ENCODE assay signal across 21 mouse cellular contexts in genomic region chr12:117312079-117312478, GRCm38 (mm10).
DNase-seq lines count a peak whose midpoint lies in the region; ATAC-seq and TF ChIP-seq lines count a peak whose summit lies in the region.
"Had no signal": no experiment of that assay in that cellular context is flagged by ENCODE, and none has a peak within 500 bp of the region (broad histone marks: within the 10 kb centered on the region; RNA-seq: fewer than 3 reads in every experiment).

No protein-coding gene starts in this region.

- DNase-seq in layer of hippocampus, adult 9-11 months = peak; percentile 29
- DNase-seq in layer of hippocampus, postnatal 36 days = no peak
- DNase-seq in midbrain, embryonic 10.5 days (ENCODE audit: low spot score) = no peak
- DNase-seq in midbrain, embryonic 14.5 days = no peak
- DNase-seq in brain, adult 2 months (ENCODE audit: low read depth, low spot score) = peak; percentile 68
- peak; percentile 16 for DNase-seq in brain, embryonic 14.5 days (ENCODE audit: low read depth)
- DNase-seq in liver, embryonic 11.5 days (ENCODE audit: low spot score) = no peak
- DNase-seq: adrenal gland, adult 2 months; adrenal gland, postnatal 10 days; adrenal gland, postnatal 36 days; cerebellum, adult 11-12 months; cerebellum, adult 2 months; cerebellum, adult 9-10 months; cerebellum, postnatal 10 days; cerebellum, postnatal 25 days; forebrain, postnatal 0 days had no signal

- peaks cover 9% of the 10 kb centered on the region for H3K4me1 ChIP-seq in midbrain, embryonic 10.5 days
- peaks cover 5% of the 10 kb centered on the region; the same call in 1 of the 2 replicates for H3K4me1 ChIP-seq in midbrain, embryonic 14.5 days (ENCODE audit: control insufficient read depth, insufficient read depth, low read length)
- H3K4me1 ChIP-seq in liver, embryonic 11.5 days (replicated peaks; ENCODE audit: control insufficient read depth, insufficient read depth, low read length) = no peaks in the 10 kb centered on the region
- H3K4me1 ChIP-seq: embryonic facial prominence, embryonic 12.5 days; forebrain, embryonic 15.5 days had no signal

- H3K36me3 ChIP-seq in midbrain, embryonic 10.5 days = no peaks in the 10 kb centered on the region
- no peaks in the 10 kb centered on the region for H3K36me3 ChIP-seq in midbrain, embryonic 14.5 days (ENCODE audit: control insufficient read depth, insufficient read depth, low read length)
- H3K36me3 ChIP-seq in liver, embryonic 11.5 days (ENCODE audit: control insufficient read depth, insufficient read depth, low read length) = no peaks in the 10 kb centered on the region
- H3K36me3 ChIP-seq: embryonic facial prominence, embryonic 10.5 days; embryonic facial prominence, embryonic 12.5 days; forebrain, embryonic 15.5 days had no signal

- no peak overlapping the region for H3K4me2 ChIP-seq in midbrain, embryonic 14.5 days (ENCODE audit: low read length)
- no peak overlapping the region for H3K4me2 ChIP-seq in liver, embryonic 11.5 days
- H3K4me2 ChIP-seq: embryonic facial prominence, embryonic 12.5 days; forebrain, embryonic 13.5 days; forebrain, embryonic 15.5 days had no signal

- no peak for ATAC-seq in midbrain, embryonic 14.5 days (ENCODE audit: low FRiP score, low TSS enrichment)
- no peak for ATAC-seq in liver, embryonic 11.5 days (replicated peaks; ENCODE audit: low FRiP score)
- ATAC-seq in monocyte, adult 5-6 weeks (replicated peaks; ENCODE audit: insufficient number of reproducible peaks, low FRiP score, low TSS enrichment, poor library complexity, severe bottlenecking) = no peak
- ATAC-seq: forebrain, embryonic 13.5 days; forebrain, embryonic 15.5 days; forebrain, postnatal 0 days had no signal

- no peak overlapping the region for H3K4me3 ChIP-seq in midbrain, embryonic 10.5 days
- no peak overlapping the region for H3K4me3 ChIP-seq in midbrain, embryonic 14.5 days (replicated peaks; ENCODE audit: low read depth, low read length)
- H3K4me3 ChIP-seq in liver, embryonic 11.5 days (ENCODE audit: low read depth, low read length) = no peak overlapping the region
- H3K4me3 ChIP-seq: embryonic facial prominence, embryonic 10.5 days; embryonic facial prominence, embryonic 12.5 days; forebrain, embryonic 13.5 days; forebrain, embryonic 15.5 days had no signal

- 0 out of 2 replicates have a peak overlapping the region, but pooled peaks have one; percentile 28 for H3K27ac ChIP-seq in midbrain, embryonic 10.5 days (replicated peaks)
- H3K27ac ChIP-seq in midbrain, embryonic 14.5 days (replicated peaks; ENCODE audit: low read depth, low read length) = no peak overlapping the region
- no peak overlapping the region for H3K27ac ChIP-seq in liver, embryonic 11.5 days (ENCODE audit: low read depth, low read length)
- H3K27ac ChIP-seq: embryonic facial prominence, embryonic 10.5 days; embryonic facial prominence, embryonic 12.5 days; forebrain, embryonic 13.5 days; forebrain, embryonic 15.5 days had no signal

- 93% methylated on average over 6 of the region's 6 CpGs for WGBS in midbrain, embryonic 10.5 days
- WGBS in midbrain, embryonic 14.5 days = 92% methylated on average over 6 of the region's 6 CpGs
- 75% methylated on average over 6 of the region's 6 CpGs for WGBS in liver, embryonic 11.5 days

- H3K27me3 ChIP-seq in midbrain, embryonic 10.5 days (ENCODE audit: low read depth, poor library complexity, severe bottlenecking) = no peaks in the 10 kb centered on the region
- no peaks in the 10 kb centered on the region for H3K27me3 ChIP-seq in midbrain, embryonic 14.5 days (ENCODE audit: control insufficient read depth, insufficient read depth, low read length)
- H3K27me3 ChIP-seq in liver, embryonic 11.5 days (replicated peaks; ENCODE audit: control insufficient read depth, insufficient read depth, low read length) = no peaks in the 10 kb centered on the region
- H3K27me3 ChIP-seq: embryonic facial prominence, embryonic 12.5 days; forebrain, embryonic 13.5 days; forebrain, embryonic 15.5 days had no signal

- H3K9me3 ChIP-seq in midbrain, embryonic 10.5 days (replicated peaks) = peaks cover 2% of the 10 kb centered on the region; the same call in 1 of the 2 replicates
- peaks cover 2% of the 10 kb centered on the region; the same call in 1 of the 2 replicates for H3K9me3 ChIP-seq in midbrain, embryonic 14.5 days (ENCODE audit: control insufficient read depth, low read length)
- no peaks in the 10 kb centered on the region for H3K9me3 ChIP-seq in liver, embryonic 11.5 days (ENCODE audit: control insufficient read depth, low read length)
- H3K9me3 ChIP-seq: embryonic facial prominence, embryonic 12.5 days; forebrain, embryonic 15.5 days had no signal

- TF ChIP-seq POLR2A in brain, embryonic 14.5 days (IDR thresholded peaks at IDR 0.05; ENCODE audit: borderline replicate concordance, extremely low read depth, insufficient read depth, insufficient read length, poor library complexity, severe bottlenecking) = no peak

- no peak overlapping the region for H3K9ac ChIP-seq in midbrain, embryonic 14.5 days (replicated peaks; ENCODE audit: low read length)
- H3K9ac ChIP-seq in liver, embryonic 11.5 days (ENCODE audit: low read depth, low read length) = no peak overlapping the region
- H3K9ac ChIP-seq: embryonic facial prominence, embryonic 12.5 days; forebrain, embryonic 13.5 days; forebrain, embryonic 15.5 days; forebrain, postnatal 0 days had no signal

- TF ChIP-seq CTCF in brain, embryonic 14.5 days (IDR thresholded peaks at IDR 0.05; ENCODE audit: borderline replicate concordance, extremely low read depth, insufficient read depth, insufficient read length) = no peak

Comparison
In these comparisons a context has a peak if more than half of its experiments do, and no peak if none do; other contexts are left out.
1. DNase-seq: peak in layer of hippocampus, adult 9-11 months (single experiment), brain, adult 2 months (single experiment) and brain, embryonic 14.5 days (single experiment); none in layer of hippocampus, postnatal 36 days (0 of 2), midbrain, embryonic 10.5 days (single experiment), midbrain, embryonic 14.5 days (single experiment) and liver, embryonic 11.5 days (single experiment).